Mouse (Mus musculus) B cell, adult (primary cell): ENCODE data around the gene Olfr1306. TPM values are rescaled to one million over a fixed set of nuclear protein-coding genes. Genes with fewer than 3 reads are reported as not detected.

Source experiments
- total RNA-seq: library from RNA; stranded (reverse); gene quantifications from 4 replicates; pipeline ENCODE4 v1.2.4, GENCODE M21; 2023; ENCODE audit not compliant: inconsistent age

Gene Olfr1306
- total RNA-seq, result not detected in 4 replicates

DNA sequence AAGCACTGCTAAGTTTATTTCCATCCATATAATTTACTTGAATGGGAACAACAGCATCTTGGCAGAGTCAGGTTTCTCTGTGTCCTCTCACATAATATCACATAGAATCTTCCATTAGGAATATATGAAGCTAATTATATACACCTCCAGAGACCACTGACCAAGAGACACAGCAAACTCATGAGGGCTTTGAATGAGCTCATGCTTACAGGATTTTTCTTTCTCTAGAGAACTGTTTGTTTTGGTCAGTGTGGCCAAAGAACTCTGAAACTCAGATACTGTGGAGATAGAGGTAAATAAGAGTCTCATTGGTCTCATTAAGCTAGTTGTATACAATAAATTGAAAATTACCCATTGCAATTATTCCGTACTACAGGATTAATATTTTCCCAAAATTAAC, at the start of gene Olfr1306:
TSS of gene Olfr1306 (minus strand) at position 101 of the 400 bp plus-strand sequence.

GRCm38 (mm10) chr2:111964844-111965243, 48.8 kb upstream of the Olfr1306 start, which contains the start of gene Olfr1308:
Gene Olfr1308, minus strand, starts transcription at chr2:111964944.

GRCm38 (mm10) chr2:111949340-111949739, 33.3 kb upstream of the Olfr1306 start, which contains the start of gene Olfr1307:
Gene Olfr1307, minus strand, starts transcription at chr2:111949440.

DNA sequence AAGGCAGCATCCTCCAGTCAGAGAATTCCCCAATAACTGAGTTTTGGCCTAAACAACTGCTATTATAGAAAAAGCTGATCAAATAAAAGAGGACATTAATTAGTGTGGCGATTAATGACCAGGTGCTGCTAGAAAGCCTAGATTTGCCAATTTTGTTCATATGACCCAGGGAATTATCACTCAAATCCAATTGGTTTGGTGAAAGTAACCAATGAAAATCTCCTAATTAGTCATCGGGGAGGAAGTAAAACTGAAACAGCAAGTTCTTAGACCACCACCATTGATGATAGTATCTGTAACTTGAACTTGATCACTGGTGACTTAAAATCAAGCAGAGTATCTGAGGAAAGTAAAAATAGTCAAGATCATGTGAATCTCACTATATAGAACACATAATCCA, 39.0 kb downstream of the Olfr1306 start, which contains the start of gene Olfr1305:
TSS of gene Olfr1305 (minus strand) at position 101 of the 400 bp plus-strand sequence.

Other genes with a start within 250 kb of the Olfr1306 start
- not detected in 4 replicates for gene Olfr1301, start 165.3 kb downstream of the Olfr1306 start, total RNA-seq
- not detected in 4 replicates for gene Olfr1302, start 138.8 kb downstream of the Olfr1306 start, total RNA-seq
- gene Olfr1303, start 95.9 kb downstream of the Olfr1306 start, total RNA-seq, result not detected in 4 replicates
- gene Olfr1305, start 39.1 kb downstream of the Olfr1306 start, total RNA-seq, result not detected in 4 replicates
- gene Olfr1307, start 33.2 kb upstream of the Olfr1306 start, total RNA-seq, result 0.03 TPM in 3 of 4 replicates, not detected in the other
- gene Olfr1308, start 48.7 kb upstream of the Olfr1306 start, total RNA-seq, result not detected in 4 replicates
- gene Olfr1309, start 74.0 kb upstream of the Olfr1306 start, total RNA-seq, result not detected in 4 replicates
- not detected in 4 replicates for gene Olfr1310, start 96.4 kb upstream of the Olfr1306 start, total RNA-seq
- gene Olfr1311, start 108.1 kb upstream of the Olfr1306 start, total RNA-seq, result not detected in 4 replicates
- not detected in 4 replicates for gene Olfr1312, start 134.0 kb upstream of the Olfr1306 start, total RNA-seq
- not detected in 4 replicates for gene Olfr1313, start 161.6 kb upstream of the Olfr1306 start, total RNA-seq
- not detected in 4 replicates for gene Olfr1314, start 180.5 kb upstream of the Olfr1306 start, total RNA-seq
- not detected in 4 replicates for gene Olfr1315-ps1, start 199.2 kb upstream of the Olfr1306 start, total RNA-seq
- gene Olfr1316, start 218.7 kb upstream of the Olfr1306 start, total RNA-seq, result not detected in 4 replicates
- gene Olfr1317, start 224.1 kb upstream of the Olfr1306 start, total RNA-seq, result not detected in 4 replicates
- gene Olfr1318, start 237.9 kb upstream of the Olfr1306 start, total RNA-seq, result not detected in 4 replicates